In the genomic region with DNA sequence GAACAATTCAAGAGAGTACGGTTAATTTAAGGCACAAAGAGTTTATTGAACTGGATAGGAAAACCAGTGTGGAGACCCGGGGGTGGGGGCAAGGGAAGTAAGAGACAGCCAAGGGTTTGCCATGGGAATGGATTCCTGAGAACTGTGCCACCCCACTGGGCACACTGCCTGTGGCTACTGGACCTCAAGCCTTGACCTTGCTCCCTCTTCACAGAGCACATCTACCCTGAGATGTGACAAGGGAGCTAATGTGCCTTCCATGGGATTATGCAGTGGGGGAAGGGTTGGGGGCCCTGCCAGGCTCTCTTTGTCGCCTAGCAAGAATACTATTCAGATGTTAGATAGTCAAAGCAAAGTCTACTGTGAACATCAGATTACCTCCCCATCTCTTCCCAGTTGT, we compare ENCODE assay signal across 10 mouse cellular contexts.
DNase-seq lines count a peak whose midpoint lies in the region; ATAC-seq lines count a peak whose summit lies in the region.
"Had no signal": no experiment of that assay in that cellular context is flagged by ENCODE, and none has a peak within 500 bp of the region (broad histone marks: within the 10 kb centered on the region; RNA-seq: fewer than 3 reads in every experiment).

No protein-coding gene starts in this region.

- H3K9ac ChIP-seq in forebrain, embryonic 16.5 days (replicated peaks; ENCODE audit: low read depth, low read length), result no peak overlapping the region
- no peak overlapping the region for H3K9ac ChIP-seq in neural tube, embryonic 12.5 days
- H3K9ac ChIP-seq: intestine, embryonic 15.5 days; liver, postnatal 0 days had no signal

- H3K4me3 ChIP-seq in forebrain, embryonic 16.5 days (replicated peaks; ENCODE audit: low read length), result no peak overlapping the region
- no peak overlapping the region for H3K4me3 ChIP-seq in neural tube, embryonic 12.5 days
- H3K4me3 ChIP-seq: intestine, embryonic 15.5 days had no signal

- no peaks in the 10 kb centered on the region for H3K36me3 ChIP-seq in forebrain, embryonic 16.5 days (ENCODE audit: control insufficient read depth, insufficient read depth)
- H3K36me3 ChIP-seq in neural tube, embryonic 12.5 days, result no peaks in the 10 kb centered on the region
- H3K36me3 ChIP-seq: intestine, embryonic 15.5 days had no signal

- WGBS in forebrain, embryonic 16.5 days, result 26% methylated on average over 3 of the region's 3 CpGs
- WGBS in neural tube, embryonic 12.5 days, result 51% methylated on average over 3 of the region's 3 CpGs

- peaks cover 13% of the 10 kb centered on the region for H3K4me1 ChIP-seq in forebrain, embryonic 16.5 days (replicated peaks; ENCODE audit: control insufficient read depth, insufficient read depth, low read length)
- peaks cover 4% of the 10 kb centered on the region; the same call in 1 of the 2 replicates for H3K4me1 ChIP-seq in neural tube, embryonic 12.5 days
- H3K4me1 ChIP-seq: intestine, embryonic 15.5 days had no signal

- DNase-seq in cerebellum, adult 11-12 months, result peak; percentile 32
- peak; percentile 45 to 81 for DNase-seq in layer of hippocampus, postnatal 14 days (ENCODE audit: low spot score in 2 of 2)
- no peak for DNase-seq in T-cell, adult 2 months (ENCODE audit: low spot score)
- DNase-seq in gastrocnemius, postnatal 36 days, result no peak
- no peak for DNase-seq in kidney, postnatal 25 days
- DNase-seq in kidney, postnatal 14 days, result no peak
- DNase-seq: liver, postnatal 0 days had no signal

- peak; percentile 91 for ATAC-seq in forebrain, embryonic 16.5 days
- ATAC-seq in neural tube, embryonic 12.5 days (ENCODE audit: low FRiP score, low read depth), result peak; percentile 89
- ATAC-seq: intestine, embryonic 15.5 days; liver, postnatal 0 days had no signal

- intact Hi-C loops in gastrocnemius, postnatal 36 days (cut with DNase I), result no loop called here

- peak overlapping the region; percentile 58 for H3K27ac ChIP-seq in forebrain, embryonic 16.5 days (ENCODE audit: low read length)
- H3K27ac ChIP-seq in neural tube, embryonic 12.5 days, result no peak overlapping the region
- H3K27ac ChIP-seq: intestine, embryonic 15.5 days had no signal

- no peak overlapping the region for H3K4me2 ChIP-seq in forebrain, embryonic 16.5 days (ENCODE audit: low read length)
- H3K4me2 ChIP-seq in neural tube, embryonic 12.5 days (replicated peaks), result no peak overlapping the region
- H3K4me2 ChIP-seq: intestine, embryonic 15.5 days had no signal

- H3K9me3 ChIP-seq in forebrain, embryonic 16.5 days (ENCODE audit: control insufficient read depth, low read length), result no peaks in the 10 kb centered on the region
- H3K9me3 ChIP-seq in neural tube, embryonic 12.5 days, result no peaks in the 10 kb centered on the region
- H3K9me3 ChIP-seq: intestine, embryonic 15.5 days had no signal

- no peaks in the 10 kb centered on the region for H3K27me3 ChIP-seq in forebrain, embryonic 16.5 days (replicated peaks; ENCODE audit: control insufficient read depth, insufficient read depth, low read length)
- H3K27me3 ChIP-seq in neural tube, embryonic 12.5 days (replicated peaks), result no peaks in the 10 kb centered on the region
- H3K27me3 ChIP-seq: intestine, embryonic 15.5 days had no signal

Comparison
In these comparisons a context has a peak if more than half of its experiments do, and no peak if none do; other contexts are left out.
1. DNase-seq: peak in cerebellum, adult 11-12 months (single experiment) and layer of hippocampus, postnatal 14 days (2 of 2); none in T-cell, adult 2 months (single experiment), gastrocnemius, postnatal 36 days (0 of 2), kidney, postnatal 25 days (0 of 2) and kidney, postnatal 14 days (single experiment).